Mouse (Mus musculus) natural killer cell, adult 2 months (primary cell): ENCODE measurements around the gene E2f3.

Source experiments
- DNase-seq, 2 experiments: peaks; one replicate each; pipeline ENCODE4 v3.0.0; 2022; ENCODE audit warnings: low spot score in 2 of 2

E2f3 gene

GRCm38 (mm10) chr13:29985855-29986755 lies at the start of gene E2f3:
TSS of gene E2f3 (minus strand) at chr13:29986063.
- peak; percentile 98 to 99 for DNase-seq

- no peak for DNase-seq
Measured at GRCm38 (mm10) chr13:30034540-30034939, 48.7 kb upstream of the E2f3 start.

GRCm38 (mm10) chr13:30031684-30032335 lies 45.9 kb upstream of the E2f3 start:
- DNase-seq = no peak

- no peak for DNase-seq
Measured at GRCm38 (mm10) chr13:30027841-30028240, 42.0 kb upstream of the E2f3 start.

- DNase-seq = no peak
Measured at GRCm38 (mm10) chr13:30022487-30022886, 36.6 kb upstream of the E2f3 start.

- no peak for DNase-seq
Measured at GRCm38 (mm10) chr13:30018573-30018972, 32.7 kb upstream of the E2f3 start.

- no peak for DNase-seq
Measured at GRCm38 (mm10) chr13:30017611-30018010, 31.7 kb upstream of the E2f3 start.

GRCm38 (mm10) chr13:30014576-30014975 lies 28.7 kb upstream of the E2f3 start:
- DNase-seq = no peak

GRCm38 (mm10) chr13:30012226-30012625 lies 26.4 kb upstream of the E2f3 start:
- no peak for DNase-seq

- no peak for DNase-seq
Measured at GRCm38 (mm10) chr13:30008738-30009137, 22.9 kb upstream of the E2f3 start.

GRCm38 (mm10) chr13:30005422-30005821 lies 19.6 kb upstream of the E2f3 start:
- DNase-seq = no peak

- no peak for DNase-seq
Measured at GRCm38 (mm10) chr13:30004849-30005248, 19.0 kb upstream of the E2f3 start.

GRCm38 (mm10) chr13:30003169-30003568 lies 17.3 kb upstream of the E2f3 start:
- DNase-seq = peak; percentile 41 to 74

- DNase-seq = peak in 1 of 2 experiments; percentile 10
Measured at GRCm38 (mm10) chr13:30001041-30001440, 15.2 kb upstream of the E2f3 start.

- DNase-seq = no peak
Measured at GRCm38 (mm10) chr13:29987956-29988355, 2.1 kb upstream of the E2f3 start.

GRCm38 (mm10) chr13:29986756-29987120 lies 875 bp upstream of the E2f3 start:
- DNase-seq = no peak

GRCm38 (mm10) chr13:29985101-29985854 lies 585 bp downstream of the E2f3 start:
- DNase-seq = no peak

- DNase-seq = peak; percentile 49 to 68
Measured at GRCm38 (mm10) chr13:29984286-29985100, 1.4 kb downstream of the E2f3 start.

- no peak for DNase-seq
Measured at GRCm38 (mm10) chr13:29983523-29984191, 2.2 kb downstream of the E2f3 start.

- no peak for DNase-seq
Measured at GRCm38 (mm10) chr13:29983037-29983436, 2.8 kb downstream of the E2f3 start.

- DNase-seq = no peak
Measured at GRCm38 (mm10) chr13:29982400-29982799, 3.5 kb downstream of the E2f3 start.
